Mouse (Mus musculus) adrenal gland, adult (tissue): ENCODE results near the gene Cwc25.
A peak's percentile ranks its signal among the peaks of the same experiment; 100 is the strongest.
"Not testable (repeated sequence)": the region's sequence is repeated elsewhere in the genome, so short reads cannot be mapped to it uniquely, and the experiment has no call there.

Experiments used
- DNase-seq, 2 experiments: peaks; one replicate each; pipeline ENCODE4 v3.0.0; 2022 to 2023; ENCODE audit warnings: low spot score in 1 of 2; ENCODE audit not compliant: inconsistent age in 2 of 2

Gene Cwc25

DNA sequence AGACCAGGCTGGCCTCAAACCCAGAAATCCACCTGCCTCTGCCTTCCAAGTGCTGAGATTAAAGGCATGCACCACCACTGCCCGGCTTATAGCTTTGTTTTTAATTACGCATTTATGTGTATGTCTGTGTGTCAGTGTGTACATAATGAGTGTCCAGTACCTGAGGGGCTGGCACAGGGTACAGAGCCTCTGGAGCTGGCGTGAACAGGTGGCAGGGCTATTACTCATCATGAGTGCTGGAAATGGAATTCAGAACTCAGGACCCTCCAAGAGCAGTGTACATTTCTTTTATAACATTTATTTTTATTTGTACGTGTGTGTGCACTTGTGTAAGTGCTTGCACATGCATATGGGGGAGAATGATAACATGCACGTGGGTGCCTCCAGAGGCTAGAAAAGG lies 29.7 kb downstream of the Cwc25 start:
- no peak for DNase-seq

- not testable (repeated sequence) for DNase-seq
Observed at GRCm38 (mm10) chr11:97734810-97735209, 31.5 kb downstream of the Cwc25 start.

- DNase-seq, result no peak
Observed at GRCm38 (mm10) chr11:97733689-97734088, 32.7 kb downstream of the Cwc25 start.

GRCm38 (mm10) chr11:97728730-97729129 lies 37.6 kb downstream of the Cwc25 start:
- no peak for DNase-seq

DNA sequence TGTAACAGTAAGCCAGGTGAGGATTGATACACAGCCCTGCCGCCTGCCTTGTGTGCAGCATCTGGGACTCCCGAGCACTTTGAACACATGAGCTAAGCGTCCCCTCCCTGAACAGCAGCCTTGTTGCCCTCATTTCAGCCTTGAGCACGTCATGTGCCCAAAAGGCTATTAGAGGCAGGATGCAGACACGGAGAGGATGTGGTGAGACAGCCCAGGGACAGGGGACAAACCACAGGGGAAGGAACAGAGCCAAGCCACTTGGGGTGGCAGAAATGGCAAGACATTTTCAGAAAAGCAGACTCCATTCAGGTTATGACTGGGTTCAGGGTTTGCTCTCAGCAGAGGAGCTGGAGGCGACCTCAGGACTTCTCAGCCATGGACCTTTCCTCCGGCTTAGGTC lies 38.0 kb downstream of the Cwc25 start:
- DNase-seq, result no peak

DNA sequence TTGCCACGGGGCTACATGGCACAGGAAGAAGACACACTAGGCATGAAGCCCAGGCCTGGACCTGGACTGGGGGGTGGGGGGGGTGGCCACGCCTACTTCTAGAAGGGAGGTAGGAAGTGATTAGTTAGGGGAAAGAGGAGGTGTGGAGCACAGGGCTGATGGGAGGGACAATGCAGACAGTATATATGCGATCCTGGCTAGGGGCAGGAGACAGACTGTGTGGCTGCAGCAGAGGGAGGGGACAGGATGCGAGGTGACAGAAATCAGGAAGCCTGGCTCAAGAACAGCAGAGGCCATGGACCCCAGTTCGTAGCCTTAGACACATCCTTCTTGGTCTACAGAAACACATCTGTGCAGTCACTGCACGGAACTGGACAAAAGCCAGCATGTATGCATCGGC lies 42.6 kb downstream of the Cwc25 start:
- no peak for DNase-seq

GRCm38 (mm10) chr11:97721338-97721737 lies 45.0 kb downstream of the Cwc25 start:
- no peak for DNase-seq

DNA sequence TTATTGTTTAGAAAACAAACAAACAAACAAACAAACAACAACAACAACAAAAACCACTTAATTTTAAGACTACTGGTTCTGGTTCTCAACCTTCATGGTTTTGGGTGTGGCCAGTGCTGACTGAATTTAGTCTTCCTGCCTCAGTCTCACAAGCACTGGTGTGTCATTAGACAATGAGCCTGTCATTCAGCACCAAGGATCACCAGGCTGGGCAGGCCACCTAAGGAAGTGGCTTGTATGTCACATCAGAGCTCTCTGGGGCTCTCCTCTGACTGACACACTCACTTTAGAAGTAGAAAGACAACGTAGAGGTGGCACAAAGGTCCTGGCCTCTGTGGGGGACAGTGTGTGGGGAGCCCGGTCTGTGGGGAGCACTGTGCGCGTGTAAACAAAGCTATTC lies 47.3 kb downstream of the Cwc25 start:
- no peak for DNase-seq

- DNase-seq, result peak in 1 of 2 experiments; percentile 47
Observed at GRCm38 (mm10) chr11:97718281-97718860, 48.0 kb downstream of the Cwc25 start.

DNA sequence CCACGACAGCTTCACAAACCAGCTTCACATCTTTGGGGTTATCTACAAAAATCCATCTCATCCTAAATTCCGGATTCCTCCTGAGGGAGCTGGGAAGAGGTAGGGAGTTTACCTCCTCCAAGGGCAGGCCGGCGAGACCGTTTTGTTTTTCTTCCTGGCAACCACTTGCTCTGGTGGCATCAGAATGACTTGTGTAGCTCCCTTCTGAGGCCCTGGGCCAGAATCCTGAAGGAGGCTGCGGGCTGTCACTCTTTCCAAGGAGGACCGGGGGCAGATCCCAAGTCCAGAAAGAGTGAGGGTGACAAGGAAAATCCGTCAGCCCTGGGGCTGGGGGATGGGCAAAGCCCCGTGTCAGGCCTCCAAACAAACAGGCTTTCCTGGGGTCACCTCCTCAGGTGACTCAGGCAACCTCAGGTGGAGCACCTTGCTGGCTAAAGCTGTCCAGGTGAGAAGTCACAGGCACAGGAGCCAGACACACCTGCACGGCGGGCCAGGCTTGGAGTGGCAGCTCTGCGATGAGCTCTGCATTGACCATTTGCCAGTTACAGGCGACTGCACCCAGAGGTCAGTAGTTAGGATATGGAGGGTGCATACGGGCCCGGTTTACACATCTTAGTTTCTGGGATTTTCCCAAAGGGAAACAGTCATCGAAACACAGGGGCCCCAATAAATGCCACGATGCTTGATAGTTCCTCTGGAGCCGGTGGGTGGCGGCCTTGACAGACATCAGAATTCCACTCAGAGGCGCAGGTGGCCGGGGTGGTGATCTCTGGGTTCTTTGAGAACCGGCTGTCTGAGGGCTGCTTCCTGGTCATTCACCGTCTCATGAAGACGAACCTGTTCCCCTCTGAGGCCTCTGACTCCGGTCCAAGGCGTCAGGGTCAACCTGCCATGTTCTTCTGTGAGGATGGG lies 48.7 kb downstream of the Cwc25 start:
- peak in 1 of 2 experiments; percentile 35 for DNase-seq

DNA sequence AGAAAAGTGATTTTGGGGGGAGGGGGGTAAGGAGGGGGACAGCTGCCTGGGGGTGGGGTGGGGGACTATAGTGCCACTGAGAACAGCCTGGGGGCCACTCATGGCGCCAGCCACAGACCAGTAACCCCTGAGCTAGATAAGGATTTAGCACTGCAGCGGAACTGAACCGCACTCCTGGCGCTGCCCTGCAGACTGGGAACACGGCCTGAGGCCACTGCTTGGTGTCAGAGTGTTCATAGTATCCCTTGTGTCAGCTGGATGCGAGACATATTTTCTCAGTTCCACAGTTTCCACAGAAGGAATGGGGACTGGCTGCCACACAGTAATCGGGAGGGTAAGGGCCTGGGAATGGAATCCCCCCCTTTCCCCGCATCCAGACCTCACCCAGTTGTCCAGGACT lies 50.3 kb downstream of the Cwc25 start:
- no peak for DNase-seq

DNA sequence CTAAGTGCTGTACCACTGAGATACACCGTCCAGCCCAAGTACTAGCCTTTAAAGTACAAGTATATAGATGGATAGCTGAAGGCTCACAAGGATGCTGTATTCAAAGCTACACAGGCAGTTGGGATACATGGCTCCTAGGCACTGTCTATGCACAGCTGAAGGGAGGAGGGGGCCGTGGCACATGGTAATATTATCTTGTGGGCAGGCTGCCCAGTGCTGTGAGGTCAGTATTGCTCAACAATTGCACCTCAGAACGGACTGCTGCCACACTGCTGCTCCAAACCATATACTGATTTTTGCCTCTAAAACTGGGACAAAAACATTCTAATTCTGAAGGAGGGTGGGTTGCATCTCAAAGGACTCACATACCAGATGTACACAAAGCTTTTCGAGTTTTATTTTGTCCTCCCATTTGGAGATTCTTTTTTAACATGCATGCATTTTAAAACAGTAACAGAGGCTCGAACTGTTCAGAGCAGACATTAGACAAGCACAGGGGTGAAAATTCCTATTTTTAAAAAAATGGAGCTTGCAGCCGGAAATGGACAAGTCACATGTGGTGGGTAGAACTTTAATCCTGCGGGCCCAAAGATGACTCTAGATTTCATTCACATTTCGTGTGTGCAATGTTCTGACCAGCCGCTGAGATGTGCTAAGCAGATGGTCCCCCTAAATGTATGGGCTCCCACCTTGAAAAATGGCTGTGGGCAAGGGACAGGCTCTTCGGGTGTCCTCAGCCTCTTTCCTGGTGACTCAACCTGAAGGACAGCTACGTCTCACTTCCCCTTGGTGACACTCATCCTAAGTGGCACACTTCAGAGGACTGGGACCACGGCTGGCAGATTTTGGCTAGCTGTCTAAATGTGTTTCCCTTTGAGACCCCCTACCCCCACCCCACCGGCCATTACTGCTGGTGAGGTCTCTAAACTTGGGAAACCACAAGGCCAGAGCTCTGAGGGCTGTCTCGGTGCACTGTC lies 51.3 kb downstream of the Cwc25 start:
- DNase-seq, result peak; percentile 73 to 89

- DNase-seq, result no peak
Observed at GRCm38 (mm10) chr11:97714356-97714755, 52.0 kb downstream of the Cwc25 start.

DNA sequence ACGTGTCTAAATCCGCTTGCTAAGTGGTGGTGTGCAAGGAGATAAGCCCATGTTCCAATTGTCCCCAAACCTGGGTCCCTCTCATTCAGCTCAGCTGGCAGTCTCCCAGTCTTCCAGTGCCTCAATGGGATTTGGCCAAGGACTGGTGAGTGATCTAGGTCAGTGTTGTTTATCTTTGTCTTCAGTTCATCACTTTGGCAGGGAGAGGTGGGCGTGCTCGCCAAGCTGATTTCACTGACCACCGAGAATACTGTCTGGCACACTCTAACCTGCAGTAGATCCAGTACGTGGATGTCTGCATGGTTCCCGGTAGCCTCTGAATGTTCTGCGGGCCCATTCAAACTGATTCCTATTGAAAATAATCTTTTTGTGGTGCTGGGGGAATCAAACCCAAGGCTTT lies 52.5 kb downstream of the Cwc25 start:
- peak; percentile 71 to 86 for DNase-seq

- DNase-seq, result no peak
Observed at GRCm38 (mm10) chr11:97712286-97712685, 54.1 kb downstream of the Cwc25 start.

- DNase-seq, result peak in 1 of 2 experiments; percentile 26
Observed at GRCm38 (mm10) chr11:97711200-97711900, 55.0 kb downstream of the Cwc25 start.

- DNase-seq, result not testable (repeated sequence)
Observed at GRCm38 (mm10) chr11:97710067-97710466, 56.3 kb downstream of the Cwc25 start.

DNA sequence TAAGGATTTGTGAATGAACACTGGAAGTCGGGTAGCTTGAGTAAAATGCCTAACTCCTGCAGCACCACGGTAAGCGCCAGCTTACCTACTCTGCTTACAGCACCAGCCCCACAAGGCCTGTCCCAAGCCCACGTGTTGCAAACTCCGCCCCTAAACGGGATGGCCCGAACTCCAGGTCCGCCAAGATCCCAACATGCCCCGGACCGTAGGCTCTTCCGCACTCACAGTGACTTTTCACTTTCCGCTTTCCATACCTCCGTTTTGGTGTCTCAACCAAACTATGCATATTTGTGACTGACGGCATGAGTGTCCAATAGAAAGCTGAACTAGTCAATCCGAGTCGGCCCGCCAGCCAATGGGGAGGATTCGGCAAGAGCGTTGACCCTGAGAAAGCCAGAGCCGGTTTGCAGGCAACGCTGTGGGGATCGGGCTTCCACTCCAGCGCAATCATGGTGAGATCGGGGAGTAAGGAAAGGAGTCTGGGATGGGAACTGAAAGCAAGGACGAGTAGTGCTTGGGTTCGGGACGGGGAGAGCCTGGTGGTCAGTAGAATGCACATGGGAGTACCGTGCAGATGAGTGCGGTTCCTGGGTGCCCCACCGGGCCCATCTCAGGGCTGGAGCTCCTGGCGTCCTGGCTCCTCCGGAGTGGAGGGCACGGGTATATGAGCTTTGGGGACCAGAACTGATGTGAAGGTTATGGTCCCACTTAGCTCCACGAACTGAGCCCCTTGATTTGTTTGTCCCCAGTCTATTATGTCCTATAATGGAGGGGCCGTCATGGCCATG lies 63.1 kb downstream of the Cwc25 start, which contains the start of gene Psmb3:
Psmb3 (plus strand) TSS at position 361 of the 788 bp plus-strand sequence.
- DNase-seq, result peak; percentile 98 to 100

GRCm38 (mm10) chr11:97702393-97702745 lies 64.0 kb downstream of the Cwc25 start:
- peak; percentile 91 to 98 for DNase-seq
